Mouse (Mus musculus) lung, postnatal 0 days (tissue): Measurements from ENCODE around the gene Rheb. TPM values are rescaled to one million over a fixed set of nuclear protein-coding genes. Genes with fewer than 3 reads are reported as not detected.
"Not testable (repeated sequence)": the region's sequence is repeated elsewhere in the genome, so short reads cannot be mapped to it uniquely, and the experiment has no call there.

Experiments used
- ATAC-seq: fragments of 200-750 bp; cut with Nextera tagmentation; 2 replicates; pipeline ENCODE4 v1.8.0; 2017; ENCODE audit warnings: moderate library complexity
- DNase-seq: peaks from one replicate; pipeline ENCODE4 v3.0.0-alpha.2; 2016; ENCODE audit warnings: low spot score
- H3K27ac ChIP-seq: fragments of 300-500 bp; sonication (generic); 2 replicates; pipeline ENCODE4 v1.5.1; 2014; ENCODE audit warnings: antibody characterized with exemption, mild to moderate bottlenecking, low read length, mixed read lengths
- H3K27me3 ChIP-seq: fragments of 300-500 bp; sonication (generic); replicated peaks from 2 replicates; pipeline ENCODE4 v1.6.1; 2014; ENCODE audit warnings: low read length, mixed read lengths; ENCODE audit not compliant: insufficient read depth
- H3K36me3 ChIP-seq: fragments of 300-500 bp; sonication (generic); 2 replicates; pipeline ENCODE4 v1.6.1; 2014; ENCODE audit warnings: low read length, mixed read lengths; ENCODE audit not compliant: insufficient read depth
- H3K4me1 ChIP-seq: fragments of 300-500 bp; sonication (generic); 2 replicates; pipeline ENCODE4 v1.6.1; 2014; ENCODE audit warnings: antibody characterized with exemption, low read depth, low read length, mixed read lengths; ENCODE audit not compliant: insufficient read depth
- H3K4me2 ChIP-seq: fragments of 300-500 bp; sonication (generic); replicated peaks from 2 replicates; pipeline ENCODE4 v1.6.1; 2014; ENCODE audit warnings: low read depth, mild to moderate bottlenecking, low read length, moderate library complexity, mixed read lengths
- H3K4me3 ChIP-seq: fragments of 300-500 bp; sonication (generic); 2 replicates; pipeline ENCODE4 v1.5.1; 2014; ENCODE audit warnings: low read depth, low read length
- H3K9ac ChIP-seq: fragments of 300-500 bp; sonication (generic); replicated peaks from 2 replicates; pipeline ENCODE4 v1.6.1; 2014; ENCODE audit warnings: low read depth, mild to moderate bottlenecking
- H3K9me3 ChIP-seq: fragments of 300-500 bp; sonication (generic); 2 replicates; pipeline ENCODE4 v1.6.1; 2016; ENCODE audit warnings: low read length, mixed read lengths
- CTCF ChIP-seq: IDR thresholded peaks from 2 replicates; pipeline ENCODE4 v1.5.1; 2016; ENCODE audit warnings: antibody characterized with exemption, mild to moderate bottlenecking
- EP300 ChIP-seq: IDR thresholded peaks from 2 replicates; pipeline ENCODE4 v1.6.1; 2016; ENCODE audit warnings: antibody characterized with exemption, mild to moderate bottlenecking, control low read depth
- WGBS: fragments of 180-500 bp; shearing (Covaris S2); extraction: QIAGEN DNeasy Blood & Tissue Kit; methylation state at CpG from one replicate; pipeline ENCODE4 v1.1.7; 2014; 5-methylcytosine and 5-hydroxymethylcytosine counted together
- polyA plus RNA-seq: library from polyadenylated mRNA; unstranded; fragments of >200 nt; fragmentation: Nextera tagmentation; extraction: Ambion mirVana; gene quantifications from 2 replicates; pipeline ENCODE4 v1.2.1, GENCODE M21; 2015

Rheb gene
- polyA plus RNA-seq, 1 experiment from 2014 or later: 180 TPM

- 77% methylated on average over 2 of the region's 2 CpGs for WGBS
- H3K9ac ChIP-seq: no peak overlapping the region
- peaks cover 22% of the 10 kb centered on the region; the same call in 1 of the 2 replicates for H3K4me1 ChIP-seq
- TF ChIP-seq EP300 (no peak), CTCF (no peak)
- DNase-seq (peak; percentile 51), ATAC-seq (no peak)
- H3K4me3 ChIP-seq: no peak overlapping the region
- H3K27ac ChIP-seq: no peak overlapping the region
- H3K36me3 ChIP-seq: no peaks in the 10 kb centered on the region
- H3K27me3 ChIP-seq: no peaks in the 10 kb centered on the region
- H3K9me3 ChIP-seq: no peaks in the 10 kb centered on the region
- H3K4me2 ChIP-seq: no peak overlapping the region
Observed at GRCm38 (mm10) chr5:24827173-24827572, 15.3 kb downstream of the Rheb start.

GRCm38 (mm10) chr5:24826056-24826770 is 16.2 kb downstream of the Rheb start:
- 59% methylated on average over 9 of the region's 9 CpGs for WGBS
- DNase-seq (peak; percentile 75), ATAC-seq (peak; percentile 91)
- no peak for TF ChIP-seq CTCF
- TF ChIP-seq EP300: no peak
- peaks cover 22% of the 10 kb centered on the region; the same call in 1 of the 2 replicates for H3K4me1 ChIP-seq
- H3K4me3 ChIP-seq: no peak overlapping the region
- no peak overlapping the region for H3K9ac ChIP-seq
- peak overlapping the region; percentile 43; the same call in 1 of the 2 replicates for H3K27ac ChIP-seq
- no peak overlapping the region for H3K4me2 ChIP-seq
- H3K27me3 ChIP-seq: no peaks in the 10 kb centered on the region
- no peaks in the 10 kb centered on the region for H3K9me3 ChIP-seq
- no peaks in the 10 kb centered on the region for H3K36me3 ChIP-seq

- ATAC-seq (peak; percentile 42; the same call in 1 of the 2 replicates), DNase-seq (no peak)
- Histone ChIP-seq H3K4me1 (peaks cover 22% of the 10 kb centered on the region; the same call in 1 of the 2 replicates), H3K36me3 (no peaks in the 10 kb centered on the region), H3K4me2 (no peak overlapping the region), H3K27ac (no peak overlapping the region), H3K9ac (no peak overlapping the region), H3K9me3 (no peaks in the 10 kb centered on the region), H3K4me3 (no peak overlapping the region), H3K27me3 (no peaks in the 10 kb centered on the region)
- WGBS: 60% methylated on average over 4 of the region's 4 CpGs
- TF ChIP-seq EP300: no peak
- no peak for TF ChIP-seq CTCF
Observed at GRCm38 (mm10) chr5:24825365-24826055, 16.9 kb downstream of the Rheb start.

- DNase-seq (no peak), ATAC-seq (no peak)
- Histone ChIP-seq H3K36me3 (no peaks in the 10 kb centered on the region), H3K27me3 (no peaks in the 10 kb centered on the region), H3K4me1 (peaks cover 22% of the 10 kb centered on the region; the same call in 1 of the 2 replicates), H3K4me2 (no peak overlapping the region), H3K27ac (no peak overlapping the region), H3K9ac (no peak overlapping the region), H3K4me3 (no peak overlapping the region), H3K9me3 (no peaks in the 10 kb centered on the region)
- 84% methylated on average over 6 of the region's 6 CpGs for WGBS
- TF ChIP-seq EP300 (no peak), CTCF (no peak)
Observed at GRCm38 (mm10) chr5:24823864-24824405, 18.5 kb downstream of the Rheb start.

- ATAC-seq: no peak
- no peaks in the 10 kb centered on the region for H3K9me3 ChIP-seq
- no peak for DNase-seq
- H3K27me3 ChIP-seq: no peaks in the 10 kb centered on the region
- H3K9ac ChIP-seq: no peak overlapping the region
- TF ChIP-seq EP300 (no peak), CTCF (no peak)
- no peak overlapping the region for H3K4me2 ChIP-seq
- H3K27ac ChIP-seq: no peak overlapping the region
- H3K4me3 ChIP-seq: no peak overlapping the region
- H3K4me1 ChIP-seq: peaks cover 21% of the 10 kb centered on the region; the same call in 1 of the 2 replicates
- no peaks in the 10 kb centered on the region for H3K36me3 ChIP-seq
- WGBS: 67% methylated on average over 3 of the region's 3 CpGs
Observed at GRCm38 (mm10) chr5:24822781-24823180, 19.6 kb downstream of the Rheb start.

GRCm38 (mm10) chr5:24822231-24822630 is 20.2 kb downstream of the Rheb start:
- not testable (repeated sequence) for H3K9me3 ChIP-seq, H3K27ac ChIP-seq, ATAC-seq, H3K4me3 ChIP-seq, H3K36me3 ChIP-seq, H3K27me3 ChIP-seq, H3K4me2 ChIP-seq, H3K9ac ChIP-seq
- peaks cover 15% of the 10 kb centered on the region; the same call in 1 of the 2 replicates for H3K4me1 ChIP-seq
- peak; percentile 21 for DNase-seq
- WGBS: 74% methylated on average over 3 of the region's 3 CpGs
